Mouse (Mus musculus): ENCODE measurements around the gene Srebf2. TPM values are rescaled to one million over a fixed set of nuclear protein-coding genes. Genes with fewer than 3 reads are reported as not detected.
"Not testable (repeated sequence)": the region's sequence is repeated elsewhere in the genome, so short reads cannot be mapped to it uniquely, and the experiment has no call there.

Srebf2 gene
- polyA plus RNA-seq, 1 experiment = 410 TPM

- peak within 1 kb of the TSS; percentile 85 for H3K4me3 ChIP-seq (ENCODE audit: control insufficient read depth, insufficient read depth, low read length)
- peak; percentile 94 for DNase-seq
- H3K27me3 ChIP-seq (ENCODE audit: control insufficient read depth, insufficient read depth, low read length) = no peaks in the 10 kb centered on the region
- under 1% methylated on average over 65 of the region's 65 CpGs for WGBS
- 0 out of 2 replicates have a peak, but pooled peaks have one; percentile 43 for TF ChIP-seq CTCF (IDR thresholded peaks at IDR 0.05; ENCODE audit: borderline replicate concordance, control insufficient read depth, extremely low read depth, insufficient read depth, low read length, poor library complexity)
- TF ChIP-seq POLR2A (IDR thresholded peaks at IDR 0.05; ENCODE audit: control insufficient read depth, extremely low read depth, insufficient read depth, low read length, poor library complexity) = peak; percentile 45
- H3K36me3 ChIP-seq (ENCODE audit: control insufficient read depth, insufficient read depth, low read length) = no peaks in the 10 kb centered on the region
- peaks cover 6% of the 10 kb centered on the region for H3K4me1 ChIP-seq (replicated peaks; ENCODE audit: control insufficient read depth, insufficient read depth, low read length)
- no peak within 1 kb of the TSS for H3K27ac ChIP-seq (ENCODE audit: control insufficient read depth, insufficient read depth, low read length)
Measured at GRCm38 (mm10) chr15:82244115-82244804, 97.3 kb downstream of the Srebf2 start, which contains the start of gene Cenpm. Gene Cenpm, minus strand, starts transcription at chr15:82244748.

GRCm38 (mm10) chr15:82244805-82245161, 97.8 kb downstream of the Srebf2 start:
- not testable (repeated sequence) for H3K27me3 ChIP-seq (ENCODE audit: control insufficient read depth, insufficient read depth, low read length); H3K27ac ChIP-seq (ENCODE audit: control insufficient read depth, insufficient read depth, low read length); H3K36me3 ChIP-seq (ENCODE audit: control insufficient read depth, insufficient read depth, low read length); DNase-seq; H3K4me1 ChIP-seq (replicated peaks; ENCODE audit: control insufficient read depth, insufficient read depth, low read length)
- 26% methylated on average over 9 of the region's 9 CpGs for WGBS
- peak overlapping the region; percentile 85 for H3K4me3 ChIP-seq (ENCODE audit: control insufficient read depth, insufficient read depth, low read length)

DNA sequence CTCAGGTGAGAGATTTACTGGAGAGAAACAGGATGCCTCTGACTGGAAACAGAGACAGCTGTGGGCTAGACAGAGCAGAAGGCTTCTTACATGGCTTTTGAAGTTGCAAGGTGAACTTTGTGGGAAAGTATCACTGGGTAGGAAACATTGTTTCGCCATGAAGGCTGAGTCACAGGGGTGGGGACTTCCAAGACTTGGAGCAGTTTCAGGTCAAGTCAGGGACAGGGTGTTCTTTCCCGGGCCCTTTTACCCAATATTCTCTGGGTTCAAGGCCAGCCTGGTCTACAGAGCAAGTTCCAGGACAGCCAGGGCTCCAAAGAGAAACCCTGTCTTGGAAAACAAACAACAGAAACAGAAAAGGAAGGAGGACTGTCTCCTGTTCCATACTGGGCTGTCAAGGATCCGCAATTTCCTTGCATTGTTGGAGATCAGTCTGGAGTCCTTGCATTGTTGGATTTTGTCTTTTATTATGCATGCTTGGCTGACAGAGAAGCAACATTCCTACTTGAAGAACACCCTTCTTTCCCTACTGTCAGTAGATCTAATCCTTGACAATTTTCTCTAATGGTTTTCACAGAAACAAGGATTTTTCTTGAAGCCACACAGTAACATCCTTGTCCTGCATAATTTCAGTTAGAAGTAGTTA, 100.3 kb downstream of the Srebf2 start:
- Histone ChIP-seq H3K4me3 (ENCODE audit: control insufficient read depth, insufficient read depth, low read length) (no peak overlapping the region), H3K27me3 (ENCODE audit: control insufficient read depth, insufficient read depth, low read length) (no peaks in the 10 kb centered on the region), H3K27ac (ENCODE audit: control insufficient read depth, insufficient read depth, low read length) (no peak overlapping the region), H3K4me1 (replicated peaks; ENCODE audit: control insufficient read depth, insufficient read depth, low read length) (peaks cover 6% of the 10 kb centered on the region), H3K36me3 (ENCODE audit: control insufficient read depth, insufficient read depth, low read length) (no peaks in the 10 kb centered on the region)
- DNase-seq = no peak
- TF ChIP-seq POLR2A (IDR thresholded peaks at IDR 0.05; ENCODE audit: control insufficient read depth, extremely low read depth, insufficient read depth, low read length, poor library complexity) (no peak), CTCF (IDR thresholded peaks at IDR 0.05; ENCODE audit: borderline replicate concordance, control insufficient read depth, extremely low read depth, insufficient read depth, low read length, poor library complexity) (no peak)
- WGBS = 65% methylated on average over 3 of the region's 3 CpGs

DNA sequence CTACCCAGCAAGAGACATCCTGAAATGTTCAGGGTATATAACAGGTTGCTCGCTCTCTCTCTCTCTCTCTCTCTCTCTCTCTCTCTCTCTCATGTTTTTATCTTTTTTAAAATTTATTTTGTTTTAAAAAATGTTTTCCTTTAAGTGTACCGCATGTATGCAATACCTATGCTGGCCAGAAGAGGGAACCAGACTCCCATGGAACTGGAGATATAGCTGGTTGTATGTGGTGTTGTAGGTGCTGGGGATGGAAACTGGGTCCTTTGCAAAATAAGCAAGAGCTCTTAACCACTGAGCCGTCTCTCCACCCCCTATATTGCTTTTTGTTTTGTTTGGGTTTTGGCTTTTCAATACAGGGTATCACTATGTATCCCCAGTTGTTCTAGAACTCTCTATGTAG, 104.6 kb downstream of the Srebf2 start:
- WGBS = 98% methylated on average over 3 of the region's 3 CpGs
- Histone ChIP-seq H3K36me3 (ENCODE audit: control insufficient read depth, insufficient read depth, low read length) (no peaks in the 10 kb centered on the region), H3K4me3 (ENCODE audit: control insufficient read depth, insufficient read depth, low read length) (no peak overlapping the region), H3K27me3 (ENCODE audit: control insufficient read depth, insufficient read depth, low read length) (no peaks in the 10 kb centered on the region), H3K27ac (ENCODE audit: control insufficient read depth, insufficient read depth, low read length) (no peak overlapping the region), H3K4me1 (replicated peaks; ENCODE audit: control insufficient read depth, insufficient read depth, low read length) (no peaks in the 10 kb centered on the region)
- no peak for TF ChIP-seq POLR2A (IDR thresholded peaks at IDR 0.05; ENCODE audit: control insufficient read depth, extremely low read depth, insufficient read depth, low read length, poor library complexity)
- TF ChIP-seq CTCF (IDR thresholded peaks at IDR 0.05; ENCODE audit: borderline replicate concordance, control insufficient read depth, extremely low read depth, insufficient read depth, low read length, poor library complexity) = no peak
- DNase-seq = no peak

GRCm38 (mm10) chr15:82252097-82252496, 105.1 kb downstream of the Srebf2 start, which contains the start of gene 1500009C09Rik:
Gene 1500009C09Rik, plus strand, starts transcription at chr15:82252397.
- Histone ChIP-seq H3K4me3 (ENCODE audit: control insufficient read depth, insufficient read depth, low read length) (no peak within 1 kb of the TSS), H3K27me3 (ENCODE audit: control insufficient read depth, insufficient read depth, low read length) (no peaks in the 10 kb centered on the region), H3K4me1 (replicated peaks; ENCODE audit: control insufficient read depth, insufficient read depth, low read length) (no peaks in the 10 kb centered on the region), H3K36me3 (ENCODE audit: control insufficient read depth, insufficient read depth, low read length) (no peaks in the 10 kb centered on the region), H3K27ac (ENCODE audit: control insufficient read depth, insufficient read depth, low read length) (no peak within 1 kb of the TSS)
- TF ChIP-seq CTCF (IDR thresholded peaks at IDR 0.05; ENCODE audit: borderline replicate concordance, control insufficient read depth, extremely low read depth, insufficient read depth, low read length, poor library complexity) = no peak
- no peak for TF ChIP-seq POLR2A (IDR thresholded peaks at IDR 0.05; ENCODE audit: control insufficient read depth, extremely low read depth, insufficient read depth, low read length, poor library complexity)
- WGBS = 82% methylated on average over 6 of the region's 6 CpGs
- no peak for DNase-seq

Other genes with a start within 250 kb of the Srebf2 start
- 16.7 and 17.5 TPM in 2 replicates for gene Polr3h, start 220.9 kb upstream of the Srebf2 start, polyA plus RNA-seq (2012; rRNA removed)
- 1.9 and 6.8 TPM in 2 replicates for gene Csdc2, start 210.4 kb upstream of the Srebf2 start, polyA plus RNA-seq (2012; rRNA removed)
- 64.1 and 68.7 TPM in 2 replicates for gene Pmm1, start 186.3 kb upstream of the Srebf2 start, polyA plus RNA-seq (2012; rRNA removed)
- gene 1700029P11Rik, start 166.6 kb upstream of the Srebf2 start, polyA plus RNA-seq (2012; rRNA removed) = not detected in 2 replicates
- gene Xrcc6, start 159.3 kb upstream of the Srebf2 start, polyA plus RNA-seq (2012; rRNA removed) = 183 and 225 TPM in 2 replicates
- gene Desi1, start 113.3 kb upstream of the Srebf2 start, polyA plus RNA-seq (2012; rRNA removed) = 199 and 252 TPM in 2 replicates
- gene Snu13, start 99.6 kb upstream of the Srebf2 start, polyA plus RNA-seq (2012; rRNA removed) = 122 and 134 TPM in 2 replicates
- 0.04 TPM in 1 of 2 replicates, not detected in the other for gene 4930407I10Rik, start 88.0 kb upstream of the Srebf2 start, polyA plus RNA-seq (2012; rRNA removed)
- gene Mei1, start 77.2 kb upstream of the Srebf2 start, polyA plus RNA-seq (2012; rRNA removed) = 0.08 and 0.11 TPM in 2 replicates
- gene Ccdc134, start 19.3 kb upstream of the Srebf2 start, polyA plus RNA-seq (2012; rRNA removed) = 33.1 and 39.4 TPM in 2 replicates
- gene Shisa8, start 65.6 kb downstream of the Srebf2 start, polyA plus RNA-seq (2012; rRNA removed) = 0.93 and 1.1 TPM in 2 replicates
- gene Tnfrsf13c, start 77.2 kb downstream of the Srebf2 start, polyA plus RNA-seq (2012; rRNA removed) = 4.3 and 7.0 TPM in 2 replicates
- gene Cenpm, start 97.6 kb downstream of the Srebf2 start, polyA plus RNA-seq (2012; rRNA removed) = 44.8 and 68.0 TPM in 2 replicates
- 0.08 and 0.24 TPM in 2 replicates for gene 1500009C09Rik, start 105.2 kb downstream of the Srebf2 start, polyA plus RNA-seq (2012; rRNA removed)
- gene Sept3, start 127.7 kb downstream of the Srebf2 start, polyA plus RNA-seq (2012; rRNA removed) = 3.4 and 4.6 TPM in 2 replicates
- gene Wbp2nl, start 151.8 kb downstream of the Srebf2 start, polyA plus RNA-seq (2012; rRNA removed) = 0.11 and 0.14 TPM in 2 replicates
- 118 and 150 TPM in 2 replicates for gene Naga, start 191.7 kb downstream of the Srebf2 start, polyA plus RNA-seq (2012; rRNA removed)
- gene Pheta2, start 191.8 kb downstream of the Srebf2 start, polyA plus RNA-seq (2012; rRNA removed) = 1.7 and 2.3 TPM in 2 replicates
- 218 and 230 TPM in 2 replicates for gene Smdt1, start 191.8 kb downstream of the Srebf2 start, polyA plus RNA-seq (2012; rRNA removed)
- 227 and 278 TPM in 2 replicates for gene Ndufa6, start 207.1 kb downstream of the Srebf2 start, polyA plus RNA-seq (2012; rRNA removed)
- 12.6 and 15.7 TPM in 2 replicates for gene Cyp2d22, start 233.1 kb downstream of the Srebf2 start, polyA plus RNA-seq (2012; rRNA removed)
- gene Cyp2d11, start 246.8 kb downstream of the Srebf2 start, polyA plus RNA-seq (2012; rRNA removed) = not detected in 2 replicates